Mouse (Mus musculus) olfactory bulb, adult 2 months (tissue): ENCODE data around the gene Tnfsf15.

Experiments used
- CTCF ChIP-seq: fragments of 200-500 bp; IDR thresholded peaks from 2 replicates; pipeline ENCODE4 v1.5.1; 2012; ENCODE audit warnings: low read depth, mild to moderate bottlenecking, low read length, moderate library complexity; ENCODE audit not compliant: insufficient read depth
- POLR2A ChIP-seq: fragments of 200-500 bp; IDR thresholded peaks from 2 replicates; pipeline ENCODE4 v1.6.1; 2012; ENCODE audit warnings: mild to moderate bottlenecking, low read depth, low read length, moderate library complexity; ENCODE audit not compliant: insufficient read depth

GRCm38 (mm10) chr4:63739524-63739923 lies 5.4 kb downstream of the Tnfsf15 start:
- TF ChIP-seq CTCF (no peak), POLR2A (no peak)
